Mouse (Mus musculus) layer of hippocampus, postnatal 36 days (tissue): Measurements from ENCODE around the gene Kars. TPM values are rescaled to one million over a fixed set of nuclear protein-coding genes. Genes with fewer than 3 reads are reported as not detected.

Experiments used
- DNase-seq, 2 experiments: peaks; one replicate each; pipeline ENCODE4 v3.0.0; 2022
- total RNA-seq, 2 experiments: library from RNA; stranded (reverse); gene quantifications; 2 replicates each; pipeline ENCODE4 v1.2.3; 2021

Kars gene
- total RNA-seq: 10 to 100 TPM; 74.8 to 79.1 TPM

DNA sequence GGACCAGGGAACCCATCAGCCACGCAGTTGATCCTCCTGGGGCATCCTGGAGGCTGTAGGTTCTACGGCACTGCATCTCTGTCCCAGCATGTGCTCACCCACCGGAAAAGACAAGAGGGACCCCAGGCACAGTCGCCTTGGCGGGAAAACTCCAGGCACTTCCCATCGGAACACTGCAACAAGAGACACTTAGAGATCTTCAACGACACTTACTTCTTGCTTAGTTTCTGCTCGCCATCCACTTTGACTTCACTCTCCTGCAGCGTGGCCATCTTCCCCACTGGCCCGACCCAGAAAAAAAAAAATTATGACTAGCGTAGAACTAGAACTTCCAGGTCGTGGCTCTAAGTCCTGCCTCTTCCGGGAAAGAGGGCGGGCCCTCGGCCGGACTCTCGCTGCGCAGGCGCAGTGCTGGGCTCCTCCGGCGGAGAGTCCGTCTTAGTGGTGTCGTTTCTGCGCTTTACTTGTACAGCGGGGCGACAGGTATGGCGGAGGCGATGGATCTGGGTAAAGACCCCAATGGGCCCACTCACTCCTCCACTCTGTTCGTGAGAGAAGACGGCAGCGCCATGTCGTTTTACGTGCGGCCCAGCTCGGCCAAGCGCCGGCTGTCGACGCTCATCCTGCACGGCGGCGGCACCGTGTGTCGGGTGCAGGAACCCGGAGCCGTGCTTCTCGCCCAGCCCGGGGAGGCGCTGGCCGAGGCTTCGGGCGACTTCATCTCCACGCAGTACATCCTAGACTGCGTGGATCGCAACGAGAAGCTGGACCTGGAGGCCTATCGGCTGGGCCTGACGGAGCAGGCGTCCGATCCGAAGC is at the start of gene Kars, which contains the start of gene Terf2ip:
Kars (minus strand) TSS at position 327 of the 819 bp plus-strand sequence.
Terf2ip (plus strand) TSS at position 402 of the 819 bp plus-strand sequence.
- DNase-seq: peak; percentile 90 to 91

DNA sequence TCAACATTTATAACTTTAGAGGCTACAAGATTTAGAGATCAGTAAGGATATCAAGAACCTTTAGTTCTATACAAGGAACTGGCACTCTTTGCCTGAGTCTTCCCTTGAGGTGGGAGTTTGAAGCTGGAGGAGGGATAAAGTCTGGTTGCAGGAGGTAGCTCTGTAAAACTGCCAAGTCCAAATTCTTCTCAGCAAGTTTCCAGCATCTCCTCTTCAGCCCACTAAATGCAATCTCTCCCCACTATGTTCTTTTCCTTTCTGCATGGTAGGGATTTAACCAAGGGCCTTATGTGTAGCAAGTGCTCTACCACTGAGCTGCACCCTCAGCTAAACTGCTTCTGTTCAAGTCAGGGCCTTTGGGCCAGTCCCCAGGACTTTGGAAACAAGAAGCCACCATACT is 43.3 kb upstream of the Kars start:
- no peak for DNase-seq

DNA sequence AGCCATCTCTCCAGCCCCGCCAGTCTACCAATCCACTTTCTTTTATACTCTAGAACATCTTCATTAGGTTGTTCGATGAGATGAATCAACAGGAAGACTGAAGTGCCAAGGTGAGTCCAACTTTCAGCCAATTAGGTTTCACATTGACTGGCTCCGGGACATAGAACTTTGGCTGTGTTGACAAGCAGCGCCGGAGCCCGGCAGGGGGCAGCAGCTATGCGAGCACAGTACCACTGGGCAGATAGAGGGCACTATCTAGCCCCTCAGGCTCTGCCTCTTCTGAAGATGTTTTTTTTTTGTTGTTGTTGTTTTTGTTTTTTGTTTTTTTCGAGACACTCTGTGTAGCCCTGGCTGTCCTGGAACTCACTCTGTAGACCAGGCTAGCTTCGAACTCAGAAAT is 40.4 kb upstream of the Kars start:
- no peak for DNase-seq

DNA sequence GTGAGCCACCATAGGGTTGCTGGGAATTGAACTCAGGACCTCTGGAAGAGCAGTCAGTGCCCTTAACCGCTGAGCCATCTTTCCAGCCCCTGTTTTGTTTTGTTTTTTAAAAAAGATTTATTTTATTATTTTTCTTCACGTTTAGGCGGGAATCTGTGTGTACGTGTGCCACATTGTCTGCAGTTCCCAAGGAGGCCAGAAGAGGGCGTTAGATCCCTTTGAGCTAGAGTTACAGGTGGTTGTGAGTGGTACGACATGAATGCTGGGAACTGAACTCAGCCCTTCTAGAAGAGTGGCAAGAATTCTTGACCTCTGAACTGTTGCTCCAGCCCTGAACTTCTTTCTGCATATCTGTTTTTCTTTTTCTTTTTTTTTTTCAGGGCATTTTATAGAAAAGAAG is 38.9 kb upstream of the Kars start:
- DNase-seq: no peak

DNA sequence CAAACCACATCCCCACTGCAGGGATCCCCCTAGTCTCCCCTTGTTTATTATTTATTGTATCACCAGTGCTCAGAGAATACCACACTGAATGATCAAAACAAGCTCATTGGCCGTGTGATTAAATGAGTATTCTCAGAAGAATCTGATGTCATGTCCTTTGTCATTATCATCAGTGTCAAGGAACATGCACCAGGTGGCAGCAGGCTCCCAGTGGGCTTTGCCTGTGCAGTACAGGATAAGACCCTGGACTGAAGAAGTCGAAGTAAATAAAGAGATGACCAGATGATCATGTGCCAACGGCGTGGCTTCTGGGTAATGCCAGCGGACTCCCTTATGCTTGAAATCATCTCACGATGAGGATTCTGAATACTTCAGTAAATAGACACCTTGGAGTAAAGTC is 37.2 kb upstream of the Kars start:
- DNase-seq: no peak

DNA sequence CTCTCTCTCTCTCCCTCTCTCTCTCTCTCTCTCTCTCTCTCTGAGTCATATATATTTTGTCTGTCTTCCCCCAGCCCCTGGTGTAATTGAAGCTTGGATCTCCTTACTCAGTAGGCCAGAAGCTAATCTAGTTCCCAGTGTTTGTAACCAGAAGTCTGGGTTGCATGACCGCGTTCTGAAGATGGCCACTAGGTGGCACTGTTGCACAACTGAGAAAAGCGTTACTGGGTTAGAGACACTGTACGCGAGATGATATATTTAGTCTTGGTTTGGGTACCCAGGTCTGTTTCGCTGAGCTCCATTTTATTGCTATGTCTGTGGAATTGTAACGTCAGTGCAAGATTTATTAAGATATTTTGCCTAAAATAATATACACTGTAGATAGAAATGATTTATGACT is 34.8 kb upstream of the Kars start:
- peak; percentile 80 to 81 for DNase-seq

DNA sequence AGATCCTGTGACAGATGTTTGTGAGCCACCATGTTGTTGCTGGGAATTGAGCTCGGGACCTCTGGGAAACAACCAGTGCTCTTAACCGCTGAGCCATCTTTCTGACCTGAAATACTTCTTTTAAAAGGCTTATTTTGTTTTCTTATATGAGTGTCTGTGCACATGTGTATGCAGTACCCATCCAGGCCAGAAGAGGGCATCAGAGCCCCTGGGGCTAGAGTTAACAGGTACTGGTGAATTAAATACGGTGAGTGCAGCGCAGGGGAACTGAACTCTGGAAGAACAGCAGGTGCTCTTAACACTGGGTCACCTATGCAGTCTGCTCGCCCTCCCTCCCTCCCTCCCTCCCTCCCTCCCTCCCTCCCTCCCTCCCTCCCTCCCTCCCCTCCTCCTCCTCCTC is 34.1 kb upstream of the Kars start:
- no peak for DNase-seq

DNA sequence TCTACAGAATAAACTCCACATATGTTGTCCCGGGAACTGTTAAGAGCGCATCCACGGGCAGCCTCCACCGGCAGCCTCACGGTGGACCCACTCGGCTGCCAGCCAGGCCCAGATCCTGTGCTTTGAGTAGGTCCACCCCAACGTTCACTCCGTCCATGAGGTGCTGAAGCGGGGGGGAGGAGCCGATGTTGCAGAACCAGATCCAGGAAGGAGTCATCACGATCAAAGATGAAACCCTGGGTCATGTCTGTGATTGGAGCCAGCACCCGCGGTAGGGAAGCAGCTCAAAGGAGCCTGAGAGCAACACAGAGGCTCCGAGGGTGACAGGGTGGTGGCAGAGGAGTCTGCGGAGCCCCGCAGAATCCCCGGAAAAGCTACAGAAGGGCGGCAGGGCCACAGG is 26.4 kb upstream of the Kars start:
- DNase-seq: no peak

DNA sequence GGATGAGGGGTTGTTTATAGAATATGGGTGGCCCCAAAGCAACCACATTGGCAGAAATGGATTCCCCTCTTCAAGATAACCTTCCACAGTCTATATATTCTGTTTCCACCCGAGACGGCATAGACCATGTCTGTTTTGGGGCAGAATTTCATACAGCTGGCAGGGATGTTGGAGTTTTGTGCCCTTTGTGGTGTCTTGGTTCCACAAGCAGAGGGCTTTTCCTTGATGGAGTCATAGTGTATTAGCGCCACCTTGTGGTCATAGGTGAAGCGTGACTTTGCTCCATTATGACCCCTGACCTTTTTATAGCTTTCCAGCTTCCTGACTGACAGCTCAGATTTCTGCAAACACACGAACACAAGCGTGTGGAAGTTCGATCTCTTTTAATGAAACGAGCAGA is 23.5 kb upstream of the Kars start:
- DNase-seq: no peak

DNA sequence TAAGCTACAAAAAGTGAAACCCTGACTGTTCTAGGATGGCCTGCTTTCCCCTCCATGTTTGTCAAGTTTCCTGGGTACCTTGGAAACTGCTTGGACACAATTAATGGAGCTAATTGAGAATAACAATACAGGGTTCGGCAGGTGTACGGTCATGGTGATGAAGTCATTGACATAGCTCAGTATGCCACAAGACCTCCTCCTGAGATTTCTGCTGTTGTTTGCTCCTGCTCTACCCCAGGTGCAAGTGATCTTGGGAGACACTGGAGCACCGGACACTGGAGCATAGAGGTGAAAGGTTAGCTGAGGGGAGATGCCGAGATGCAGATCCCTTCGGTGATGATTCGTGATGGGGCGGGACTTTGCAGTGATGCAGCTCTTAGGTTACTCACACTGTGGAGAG is 21.9 kb upstream of the Kars start:
- no peak for DNase-seq

DNA sequence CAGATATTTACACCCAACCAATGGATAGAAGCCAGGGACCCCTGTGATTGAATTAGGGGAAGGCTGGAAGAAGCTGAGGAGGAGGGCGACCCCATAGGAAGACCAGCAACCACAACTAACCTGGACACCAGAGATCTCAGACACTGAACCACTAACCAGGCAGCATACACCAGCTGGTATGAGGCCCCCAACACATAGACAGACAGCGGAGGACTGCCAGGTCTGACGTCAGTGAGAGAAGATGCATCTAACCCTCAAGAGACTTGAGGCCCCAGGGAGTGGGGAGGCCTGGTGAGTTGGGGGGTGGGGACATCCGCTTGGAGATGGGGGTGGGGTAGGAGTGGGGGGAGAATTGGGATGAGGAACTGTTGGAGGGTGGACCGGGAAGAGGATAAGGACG is 19.5 kb upstream of the Kars start:
- no peak for DNase-seq

DNA sequence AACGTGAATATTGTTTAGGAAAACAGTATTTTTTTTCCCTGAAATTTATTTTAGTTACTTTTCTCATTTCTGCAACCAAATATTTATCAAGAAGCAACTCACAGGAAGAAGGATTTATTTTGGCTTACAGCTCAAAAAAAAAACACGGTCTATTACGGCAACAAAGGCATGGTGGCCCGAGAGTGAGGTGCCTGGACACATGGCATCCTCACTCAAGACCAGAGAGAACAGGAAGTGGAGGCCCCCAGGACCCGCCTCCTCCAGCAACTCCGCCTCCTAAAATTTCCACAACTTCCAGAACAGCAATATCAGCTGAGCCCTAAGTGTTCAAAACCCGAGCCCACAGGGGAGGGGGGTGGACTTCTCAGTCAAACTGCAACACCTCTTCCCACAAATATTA is 18.3 kb upstream of the Kars start:
- no peak for DNase-seq

DNA sequence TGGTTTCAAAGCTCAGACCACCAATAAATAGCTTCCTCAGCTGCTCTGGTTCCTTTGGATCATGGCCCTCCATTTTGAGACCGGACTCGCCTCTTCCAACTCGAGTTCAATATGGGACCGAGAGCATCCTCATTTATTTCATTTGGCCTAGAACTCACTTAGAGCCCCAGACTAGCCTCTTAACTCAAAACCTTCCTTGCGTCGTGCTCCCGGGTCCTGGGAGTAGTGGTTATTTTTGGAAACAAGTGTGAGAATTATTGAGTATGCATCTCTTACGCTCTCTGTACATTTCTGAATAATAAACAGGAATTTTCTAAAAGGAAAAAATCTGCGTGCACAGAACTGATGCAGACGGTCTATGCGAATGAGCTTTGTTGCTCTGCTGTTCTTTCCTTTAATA is 3.8 kb upstream of the Kars start, which contains the start of gene Gm6793:
Gm6793 (minus strand) TSS at position 101 of the 400 bp plus-strand sequence.
- DNase-seq: no peak

DNA sequence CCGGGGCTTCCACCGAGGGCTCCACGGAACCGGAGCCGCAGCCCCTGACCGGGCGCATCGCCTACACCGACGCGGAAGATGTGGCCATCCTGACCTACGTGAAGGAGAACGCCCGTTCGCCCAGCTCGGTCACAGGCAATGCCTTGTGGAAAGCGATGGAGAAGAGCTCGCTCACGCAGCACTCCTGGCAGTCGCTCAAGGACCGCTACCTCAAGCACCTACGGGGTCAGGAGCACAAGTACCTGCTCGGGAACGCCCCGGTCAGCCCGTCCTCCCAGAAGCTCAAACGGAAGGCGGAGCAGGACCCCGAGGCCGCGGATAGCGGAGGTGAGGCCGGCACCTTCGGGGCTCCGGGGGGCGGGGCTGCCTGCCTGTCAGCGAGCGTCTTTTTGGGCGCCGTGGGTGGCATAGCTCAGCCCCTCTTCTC is 706 bp upstream of the Kars start:
- DNase-seq: peak in 1 of 2 experiments; percentile 38

DNA sequence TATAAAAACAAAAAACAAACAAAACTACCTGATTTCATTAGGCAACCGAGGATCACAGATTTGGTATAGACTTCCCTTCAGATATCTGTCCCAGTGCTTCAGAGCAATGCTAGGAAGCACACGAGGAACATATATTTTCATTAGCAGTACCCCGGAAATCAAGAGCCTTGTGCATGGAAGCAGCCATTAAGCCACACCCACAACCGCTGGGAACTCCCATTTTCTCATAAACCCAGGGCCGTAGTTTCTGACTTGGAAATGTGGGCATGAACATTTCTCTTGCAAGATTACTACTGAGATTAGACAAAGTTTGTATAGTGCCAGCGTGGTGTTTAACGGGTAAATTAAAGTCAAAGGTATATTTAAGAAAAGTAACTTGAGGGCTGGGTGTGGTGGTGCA is 1.6 kb downstream of the Kars start:
- DNase-seq: no peak

DNA sequence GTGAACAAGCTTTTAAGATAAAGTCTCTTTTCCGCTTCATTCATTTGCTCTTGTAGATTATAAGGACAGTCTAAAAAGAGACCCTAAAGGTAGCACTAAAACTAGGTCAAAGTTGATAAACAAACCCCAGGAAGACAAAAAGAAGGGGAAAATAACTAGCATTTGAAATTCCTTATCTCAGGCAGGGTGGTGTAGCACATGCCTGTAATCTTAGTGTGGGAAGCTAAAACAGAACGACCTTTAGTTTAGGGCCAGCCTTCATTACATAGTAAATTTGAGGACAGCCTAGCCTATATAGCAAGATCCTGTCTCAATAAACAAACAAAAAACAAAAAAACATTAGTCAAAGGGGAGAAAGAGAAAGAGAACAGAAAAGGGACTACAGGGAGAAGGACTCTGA is 3.5 kb downstream of the Kars start:
- no peak for DNase-seq

DNA sequence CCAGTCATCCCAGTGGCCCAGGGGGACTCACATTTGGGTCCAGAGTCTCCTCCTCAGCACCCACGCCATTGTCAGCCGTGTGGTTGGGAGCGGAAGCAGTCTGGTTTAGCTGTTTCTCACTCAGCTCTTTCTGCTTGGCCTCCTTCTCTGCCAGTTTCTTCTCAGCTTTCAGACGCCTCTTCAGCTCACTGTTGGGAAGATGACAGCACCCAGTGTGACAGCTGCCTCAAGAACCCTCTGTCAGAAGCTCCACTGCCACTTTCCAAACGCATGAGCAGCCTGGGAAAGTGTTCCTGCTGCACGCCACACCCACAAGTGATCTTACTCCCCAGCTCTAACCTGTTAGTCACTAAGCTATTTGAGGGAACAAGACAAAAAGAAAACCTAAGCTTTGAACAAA is 5.5 kb downstream of the Kars start:
- peak; percentile 37 to 45 for DNase-seq

DNA sequence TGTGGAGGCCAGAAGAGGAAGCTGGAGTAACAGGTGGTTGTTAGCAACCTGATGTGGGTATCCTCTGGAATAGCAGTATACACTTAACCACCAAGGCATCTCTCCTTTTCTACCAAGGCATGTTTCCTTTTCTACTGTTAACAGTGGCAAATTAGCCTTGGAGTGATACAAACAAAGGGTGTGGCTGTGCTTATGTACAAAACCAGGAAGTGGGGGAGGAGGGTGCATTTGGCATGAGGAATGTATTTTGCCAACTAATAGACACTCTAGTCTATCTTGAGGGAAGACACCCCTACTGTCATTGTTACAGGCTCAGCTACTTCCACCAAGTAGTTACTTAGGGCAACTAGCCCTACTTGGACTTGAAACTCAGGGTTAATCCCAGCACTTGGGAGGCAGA is 6.4 kb downstream of the Kars start:
- no peak for DNase-seq

DNA sequence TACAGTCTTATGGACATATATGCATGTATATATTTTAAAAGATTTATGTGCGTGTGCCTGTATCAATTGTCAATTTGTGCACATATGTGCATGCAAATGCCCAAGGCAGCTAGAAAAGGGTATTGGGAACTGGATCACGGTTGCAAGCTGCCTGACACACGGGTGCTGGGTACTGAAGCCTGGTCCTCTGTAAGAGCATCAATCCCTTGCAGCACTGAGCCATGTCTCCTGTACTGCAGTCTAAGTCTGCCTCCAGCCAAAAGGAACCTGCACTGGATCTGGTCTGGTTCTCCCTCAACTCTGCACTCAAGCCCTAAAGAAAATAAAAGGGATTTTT is 18.5 kb downstream of the Kars start:
- no peak for DNase-seq

DNA sequence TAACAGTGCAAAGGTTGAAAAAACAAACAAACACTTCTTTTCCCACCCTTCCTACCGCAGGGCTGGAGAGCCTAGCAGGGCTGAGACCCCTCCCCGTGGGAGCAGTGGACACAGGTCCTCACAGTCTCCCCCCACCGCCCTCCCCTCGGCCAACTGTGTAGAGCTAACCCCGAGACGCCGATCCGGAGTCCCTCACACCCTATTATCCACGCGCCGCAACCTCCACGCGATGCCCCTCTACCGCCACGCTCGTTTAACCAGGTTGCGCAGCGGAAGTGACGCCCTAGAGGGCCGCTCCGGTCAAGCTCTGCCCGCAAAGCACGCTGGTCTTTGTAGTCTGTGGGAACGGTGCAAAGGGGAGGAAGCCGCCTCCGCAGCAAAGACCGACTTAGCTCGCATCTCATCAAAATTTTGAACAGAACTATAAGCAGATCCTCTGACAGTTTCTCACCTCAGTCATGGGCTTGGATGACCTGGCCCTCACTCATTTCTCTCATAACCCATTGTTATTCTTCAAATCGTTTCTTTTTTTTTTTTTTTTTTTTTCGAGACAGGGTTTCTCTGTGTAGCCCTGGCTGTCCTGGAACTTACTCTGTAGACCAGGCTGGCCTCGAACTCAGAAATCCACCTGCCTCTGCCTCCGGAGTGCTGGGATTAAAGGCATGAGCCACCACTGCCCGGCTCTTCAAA is 19.0 kb downstream of the Kars start, which contains the start of gene Adat1:
Adat1 (minus strand) TSS at position 290 of the 690 bp plus-strand sequence.
- DNase-seq: peak; percentile 81 to 87

DNA sequence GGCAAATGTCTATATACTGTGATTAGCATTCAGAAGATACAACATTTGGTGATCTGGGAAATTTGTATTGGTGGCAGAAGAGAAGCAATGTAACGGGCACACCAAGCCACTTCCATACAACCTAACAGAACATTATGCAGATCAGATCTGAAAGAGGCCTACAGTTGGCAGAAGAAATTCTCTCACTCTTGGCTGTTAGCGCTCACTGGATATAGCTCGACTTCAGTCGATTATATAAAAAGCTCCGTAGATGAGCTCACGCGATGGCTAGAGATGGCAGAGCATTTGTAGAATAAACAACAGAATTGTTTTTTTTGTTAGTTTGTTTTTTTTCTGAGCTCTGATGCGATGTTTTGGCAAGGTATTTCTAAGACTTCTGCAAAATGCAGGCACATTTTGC is 19.8 kb downstream of the Kars start:
- DNase-seq: no peak

DNA sequence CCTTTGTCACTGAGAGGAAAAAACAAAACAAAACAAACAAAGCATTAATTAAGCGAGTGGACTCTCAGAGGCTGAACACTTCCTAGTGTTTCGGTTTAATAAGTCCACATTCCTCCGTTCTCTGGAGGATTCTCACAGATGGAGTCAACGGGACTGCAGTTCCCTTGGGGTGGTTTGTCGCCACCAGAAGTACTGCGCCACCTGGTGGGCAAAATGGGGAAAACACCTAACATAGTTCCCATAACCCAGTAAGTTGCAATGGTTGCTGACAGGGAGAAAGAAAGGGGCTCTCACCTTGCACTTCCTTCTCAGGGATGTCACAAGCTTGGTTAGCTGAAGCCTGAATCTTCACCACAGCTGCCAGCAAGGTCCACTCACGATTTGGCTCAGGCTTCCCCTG is 21.2 kb downstream of the Kars start:
- DNase-seq: peak; percentile 64 to 71

DNA sequence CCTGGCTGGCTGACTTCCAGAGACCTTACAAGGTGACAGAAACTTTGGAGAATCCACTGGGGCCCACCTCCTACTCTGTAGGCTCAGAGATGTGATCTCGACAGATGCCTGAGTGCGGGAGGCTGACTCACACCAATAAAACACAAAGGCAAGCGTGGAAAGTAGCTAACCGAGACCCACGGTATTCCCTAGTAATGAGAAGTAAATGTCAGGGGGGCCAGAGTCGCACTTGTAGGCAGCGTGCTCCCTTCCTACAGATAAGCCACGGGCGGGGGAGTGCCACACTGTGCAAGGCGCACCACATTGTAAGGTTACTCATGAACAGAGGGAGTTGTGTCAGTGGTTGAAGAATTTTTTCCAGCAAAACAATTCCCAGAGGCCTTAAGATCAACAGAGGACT is 26.6 kb downstream of the Kars start:
- no peak for DNase-seq

DNA sequence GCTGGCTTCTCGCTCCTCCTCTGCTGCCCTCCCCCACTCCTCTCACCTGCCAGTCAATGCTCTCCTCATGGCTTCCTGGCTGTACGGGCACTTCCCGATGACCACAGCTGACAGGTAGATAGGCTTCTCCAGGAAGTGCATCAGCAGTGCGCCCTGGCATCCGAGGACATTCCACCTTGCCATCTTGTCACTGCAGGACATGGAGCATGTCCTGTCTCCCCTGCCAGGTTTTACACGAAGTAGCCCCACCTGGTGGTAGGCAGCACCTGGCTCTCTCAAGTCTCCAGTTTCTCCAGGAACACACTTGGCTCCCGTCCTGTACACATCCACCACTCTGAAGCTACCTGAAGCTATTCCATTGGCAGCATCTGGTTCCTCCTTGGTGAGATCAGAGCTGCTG is 29.0 kb downstream of the Kars start:
- no peak for DNase-seq
